Mouse (Mus musculus) ES-E14 (cell line): ENCODE results near the gene Erc2.

ENCODE experiments used
- HCFC1 ChIP-seq: IDR thresholded peaks from 2 replicates; pipeline ENCODE4 v1.6.1; 2012; ENCODE audit warnings: low read length, inconsistent platforms, borderline replicate concordance; ENCODE audit not compliant: insufficient read depth
- ZC3H11A ChIP-seq: IDR thresholded peaks from 2 replicates; pipeline ENCODE4 v1.6.1; 2012; ENCODE audit warnings: low read depth, mild to moderate bottlenecking, inconsistent platforms, low read length, borderline replicate concordance

DNA sequence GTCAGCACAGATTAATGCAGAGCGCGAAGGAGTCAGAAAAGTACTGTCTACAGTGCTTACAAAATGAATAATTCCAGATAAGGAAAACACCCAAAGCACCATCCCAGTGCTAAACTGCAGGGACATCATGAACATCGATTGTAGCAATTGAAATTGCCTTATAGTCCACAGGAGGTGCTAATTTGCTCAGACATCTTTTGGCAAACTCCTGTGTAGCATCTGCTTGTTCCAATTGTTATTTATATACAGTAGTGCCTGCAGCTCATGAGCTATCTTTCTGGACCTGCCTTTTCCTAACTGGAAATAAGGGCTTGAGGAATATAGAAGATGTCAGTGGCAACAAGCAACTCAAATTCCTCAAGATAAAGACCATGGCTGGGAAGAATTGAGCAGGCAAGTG, 362.5 kb downstream of the Erc2 start:
- TF ChIP-seq ZC3H11A (no peak), HCFC1 (no peak)
